Mouse (Mus musculus) forebrain, embryonic 12.5 days (tissue): ENCODE data around the gene Zfp646. TPM values are rescaled to one million over a fixed set of nuclear protein-coding genes. Genes with fewer than 3 reads are reported as not detected.
"Not testable (repeated sequence)": the region's sequence is repeated elsewhere in the genome, so short reads cannot be mapped to it uniquely, and the experiment has no call there.

ENCODE experiments used
- ATAC-seq: fragments of 200-750 bp; cut with Nextera tagmentation; 2 replicates; pipeline ENCODE4 v1.8.0; 2017; ENCODE audit warnings: moderate TSS enrichment; ENCODE audit not compliant: low FRiP score
- H3K27ac ChIP-seq: fragments of 300-500 bp; sonication (generic); 2 replicates; pipeline ENCODE4 v1.5.1; 2016; ENCODE audit warnings: mild to moderate bottlenecking
- H3K27me3 ChIP-seq: fragments of 300-500 bp; sonication (generic); 2 replicates; pipeline ENCODE4 v1.6.1; 2016; ENCODE audit warnings: mild to moderate bottlenecking
- H3K36me3 ChIP-seq: fragments of 300-500 bp; sonication (generic); replicated peaks from 2 replicates; pipeline ENCODE4 v1.6.1; 2016; ENCODE audit warnings: mild to moderate bottlenecking
- H3K4me1 ChIP-seq: fragments of 300-500 bp; sonication (generic); 2 replicates; pipeline ENCODE4 v1.6.1; 2016
- H3K4me2 ChIP-seq: fragments of 300-500 bp; sonication (generic); 2 replicates; pipeline ENCODE4 v1.6.1; 2016; ENCODE audit warnings: mild to moderate bottlenecking, moderate library complexity
- H3K4me3 ChIP-seq: fragments of 300-500 bp; sonication (generic); replicated peaks from 2 replicates; pipeline ENCODE4 v1.5.1; 2016; ENCODE audit warnings: mild to moderate bottlenecking
- H3K9ac ChIP-seq: fragments of 300-500 bp; sonication (generic); 2 replicates; pipeline ENCODE4 v1.6.1; 2016; ENCODE audit warnings: mild to moderate bottlenecking
- H3K9me3 ChIP-seq: fragments of 300-500 bp; sonication (generic); 2 replicates; pipeline ENCODE4 v1.6.1; 2016
- WGBS: fragments of 180-500 bp; shearing (Covaris S2); methylation state at CpG from one replicate; pipeline ENCODE4 v1.1.7; 2016; 5-methylcytosine and 5-hydroxymethylcytosine counted together
- polyA plus RNA-seq: library from polyadenylated mRNA; unstranded; fragments of >200 nt; fragmentation: Nextera tagmentation; extraction: Ambion mirVana; gene quantifications from 2 replicates; pipeline ENCODE4 v1.2.1, GENCODE M21; 2016

Zfp646 gene
- 22.2 and 26.6 TPM in 2 replicates for polyA plus RNA-seq

DNA sequence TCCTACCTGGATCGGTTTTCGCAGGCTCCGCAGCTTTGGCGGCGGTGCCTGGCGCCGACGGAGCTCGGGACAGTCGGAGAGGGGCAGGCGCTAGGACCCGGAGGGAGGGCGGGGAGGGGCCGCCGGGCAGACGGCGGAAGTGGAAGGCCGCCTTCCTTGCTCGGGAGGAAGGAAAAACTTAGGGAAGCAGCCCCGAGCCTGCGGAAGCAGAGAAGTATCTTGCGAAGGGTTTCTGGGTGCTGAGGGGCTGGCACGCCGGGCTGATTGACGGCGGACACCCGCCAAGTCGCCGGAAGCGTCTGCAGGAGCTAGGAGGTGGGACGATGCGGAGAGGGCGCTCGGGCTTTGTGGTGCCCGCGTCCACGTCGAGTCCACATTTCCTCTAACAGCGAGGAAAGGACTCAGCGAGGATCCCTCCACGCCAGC lies at the start of gene Zfp646:
TSS of gene Zfp646 (plus strand) at position 181 of the 426 bp plus-strand sequence.
- under 1% methylated on average over 41 of the region's 41 CpGs for WGBS
- peak; percentile 90 for ATAC-seq
- peaks cover 46% of the 10 kb centered on the region for H3K36me3 ChIP-seq

DNA sequence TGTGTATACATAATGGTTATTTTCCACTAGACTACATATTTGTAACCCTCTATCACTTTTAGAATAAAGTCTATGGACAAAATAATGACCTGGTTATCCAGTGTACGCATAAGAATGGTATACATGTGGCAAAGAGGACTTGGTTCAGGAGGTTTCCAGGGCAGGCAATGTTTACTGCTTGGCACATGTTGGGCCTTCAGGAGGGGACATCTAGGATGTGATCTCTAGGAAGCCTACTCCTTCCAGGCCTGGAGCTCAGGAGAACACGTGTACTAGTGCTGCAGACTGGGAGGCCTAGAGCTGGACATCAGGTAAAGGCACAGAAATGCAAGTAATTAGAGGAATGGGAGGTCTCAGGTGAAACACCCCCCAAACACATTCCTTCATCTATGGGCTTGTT lies 40.5 kb upstream of the Zfp646 start:
- no peak for ATAC-seq
- H3K4me3 ChIP-seq, result no peak overlapping the region
- no peak overlapping the region for H3K4me2 ChIP-seq
- no peaks in the 10 kb centered on the region for H3K9me3 ChIP-seq
- no peak overlapping the region for H3K27ac ChIP-seq
- peaks cover under 1% of the 10 kb centered on the region for H3K4me1 ChIP-seq
- H3K36me3 ChIP-seq, result no peaks in the 10 kb centered on the region
- 0 out of 2 replicates have a peak, but pooled peaks cover 5% of the 10 kb centered on the region for H3K27me3 ChIP-seq
- H3K9ac ChIP-seq, result no peak overlapping the region
- WGBS, result 83% methylated on average over 2 of the region's 2 CpGs

More for the DNA sequence above, at the start of gene Zfp646:
- Histone ChIP-seq H3K9ac (peak within 1 kb of the TSS; percentile 97), H3K4me2 (peak within 1 kb of the TSS; percentile 92), H3K4me3 (peak within 1 kb of the TSS; percentile 95), H3K9me3 (no peaks in the 10 kb centered on the region), H3K27ac (peak within 1 kb of the TSS; percentile 100), H3K27me3 (no peaks in the 10 kb centered on the region), H3K4me1 (peaks cover 26% of the 10 kb centered on the region)

DNA sequence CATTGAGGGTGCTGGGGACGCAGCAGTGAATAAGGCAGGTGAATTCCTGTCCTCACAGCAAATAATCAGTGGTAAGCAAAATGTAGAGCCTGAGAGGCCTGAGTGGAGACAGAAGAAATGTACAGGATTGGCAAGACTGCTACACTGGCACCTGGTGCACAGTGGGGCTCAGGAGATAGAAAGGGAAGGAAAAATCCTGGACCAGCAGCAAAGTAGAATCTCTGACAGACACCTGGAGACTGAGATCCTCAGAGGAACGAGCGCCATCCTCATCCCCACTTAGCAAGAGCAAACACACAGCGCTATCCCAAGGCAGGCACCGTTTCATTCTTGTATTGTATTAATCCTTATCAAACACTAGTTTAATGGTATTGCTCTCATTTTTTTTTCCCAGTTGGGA lies 38.5 kb upstream of the Zfp646 start:
- no peak overlapping the region for H3K4me2 ChIP-seq
- no peaks in the 10 kb centered on the region for H3K9me3 ChIP-seq
- no peak overlapping the region for H3K27ac ChIP-seq
- 0 out of 2 replicates have a peak, but pooled peaks cover 5% of the 10 kb centered on the region for H3K27me3 ChIP-seq
- H3K4me3 ChIP-seq, result no peak overlapping the region
- H3K9ac ChIP-seq, result no peak overlapping the region
- no peaks in the 10 kb centered on the region for H3K36me3 ChIP-seq
- no peak for ATAC-seq
- WGBS, result 95% methylated on average over 5 of the region's 5 CpGs
- H3K4me1 ChIP-seq, result peaks cover 8% of the 10 kb centered on the region

DNA sequence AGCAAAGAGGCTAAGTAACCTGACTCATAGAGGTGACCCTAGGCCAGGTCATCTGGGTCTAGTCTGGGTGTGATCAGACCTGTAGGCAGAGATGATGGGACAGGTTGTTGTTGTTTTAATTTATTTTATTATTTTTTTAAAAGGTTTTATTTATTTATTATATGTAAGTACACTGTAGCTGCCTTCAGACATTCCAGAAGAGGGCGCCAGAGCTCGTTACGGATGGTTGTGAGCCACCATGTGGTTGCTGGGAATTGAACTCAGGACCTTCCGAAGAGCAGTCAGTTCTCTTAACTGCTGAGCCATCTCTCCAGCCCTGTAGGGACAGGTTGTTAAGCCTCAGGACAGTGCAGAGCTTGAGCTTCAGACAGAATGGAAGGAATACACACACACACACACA lies 38.1 kb upstream of the Zfp646 start:
- H3K4me2 ChIP-seq, H3K9me3 ChIP-seq, H3K9ac ChIP-seq, H3K4me3 ChIP-seq, ATAC-seq, H3K27me3 ChIP-seq, H3K36me3 ChIP-seq, H3K27ac ChIP-seq: not testable (repeated sequence)
- peaks cover 11% of the 10 kb centered on the region for H3K4me1 ChIP-seq
- WGBS, result 77% methylated on average over 4 of the region's 4 CpGs

DNA sequence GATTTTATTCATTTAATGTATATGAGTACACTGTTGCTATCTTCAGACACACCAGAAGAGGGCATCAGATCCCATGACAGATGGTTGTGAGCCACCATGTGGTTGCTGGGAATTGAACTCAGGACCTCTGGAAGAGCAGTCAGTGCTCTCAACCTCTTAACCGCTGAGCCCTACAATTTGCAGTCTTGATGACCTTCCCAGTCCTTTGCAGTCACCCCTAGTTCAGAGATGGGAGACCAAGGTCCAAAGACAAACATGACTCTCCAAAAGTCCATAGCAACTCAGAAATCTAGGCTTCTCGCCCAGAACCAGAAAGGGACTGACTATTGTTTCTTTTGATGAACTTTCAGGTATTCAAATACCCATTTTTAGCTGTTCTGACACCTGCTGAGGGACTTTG lies 36.0 kb upstream of the Zfp646 start:
- H3K4me1 ChIP-seq, result peaks cover 11% of the 10 kb centered on the region
- H3K27ac ChIP-seq, H3K36me3 ChIP-seq, H3K4me3 ChIP-seq, H3K9me3 ChIP-seq, H3K4me2 ChIP-seq, H3K27me3 ChIP-seq, H3K9ac ChIP-seq, ATAC-seq: not testable (repeated sequence)
- 73% methylated on average over 2 of the region's 2 CpGs for WGBS

DNA sequence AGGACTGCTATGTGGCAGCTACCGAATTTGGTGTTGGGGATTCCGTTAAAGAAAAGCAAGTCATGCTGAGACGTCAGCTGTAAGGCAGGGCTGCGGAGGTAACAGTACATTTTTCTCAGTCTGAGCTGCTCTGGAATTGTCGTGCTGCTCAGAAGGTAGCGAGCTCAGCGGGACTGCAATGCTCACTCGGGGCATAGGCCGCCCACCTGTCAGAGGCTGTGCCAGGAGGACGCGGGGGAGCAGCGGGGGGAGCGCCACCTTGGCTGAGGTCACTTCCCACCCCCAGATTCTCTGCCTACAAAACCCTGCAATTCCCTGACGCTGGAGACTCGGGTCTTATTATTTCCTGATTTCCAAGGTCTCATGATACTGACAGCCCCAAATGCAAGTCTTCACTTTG lies 35.1 kb upstream of the Zfp646 start:
- peak; percentile 13; the same call in 1 of the 2 replicates for ATAC-seq
- peak overlapping the region; percentile 63 for H3K9ac ChIP-seq
- 0 out of 2 replicates have a peak, but pooled peaks cover 5% of the 10 kb centered on the region for H3K27me3 ChIP-seq
- H3K36me3 ChIP-seq, result no peaks in the 10 kb centered on the region
- H3K4me3 ChIP-seq, result peak overlapping the region; percentile 61
- H3K27ac ChIP-seq, result peak overlapping the region; percentile 91
- H3K4me1 ChIP-seq, result peaks cover 11% of the 10 kb centered on the region
- 3% methylated on average over 15 of the region's 15 CpGs for WGBS
- H3K4me2 ChIP-seq, result peak overlapping the region; percentile 99
- H3K9me3 ChIP-seq, result no peaks in the 10 kb centered on the region

GRCm38 (mm10) chr7:127841340-127842000 lies 34.6 kb upstream of the Zfp646 start:
- Histone ChIP-seq H3K27me3 (0 out of 2 replicates have a peak, but pooled peaks cover 5% of the 10 kb centered on the region), H3K9ac (peak overlapping the region; percentile 63)
- peak; percentile 95 for ATAC-seq

DNA sequence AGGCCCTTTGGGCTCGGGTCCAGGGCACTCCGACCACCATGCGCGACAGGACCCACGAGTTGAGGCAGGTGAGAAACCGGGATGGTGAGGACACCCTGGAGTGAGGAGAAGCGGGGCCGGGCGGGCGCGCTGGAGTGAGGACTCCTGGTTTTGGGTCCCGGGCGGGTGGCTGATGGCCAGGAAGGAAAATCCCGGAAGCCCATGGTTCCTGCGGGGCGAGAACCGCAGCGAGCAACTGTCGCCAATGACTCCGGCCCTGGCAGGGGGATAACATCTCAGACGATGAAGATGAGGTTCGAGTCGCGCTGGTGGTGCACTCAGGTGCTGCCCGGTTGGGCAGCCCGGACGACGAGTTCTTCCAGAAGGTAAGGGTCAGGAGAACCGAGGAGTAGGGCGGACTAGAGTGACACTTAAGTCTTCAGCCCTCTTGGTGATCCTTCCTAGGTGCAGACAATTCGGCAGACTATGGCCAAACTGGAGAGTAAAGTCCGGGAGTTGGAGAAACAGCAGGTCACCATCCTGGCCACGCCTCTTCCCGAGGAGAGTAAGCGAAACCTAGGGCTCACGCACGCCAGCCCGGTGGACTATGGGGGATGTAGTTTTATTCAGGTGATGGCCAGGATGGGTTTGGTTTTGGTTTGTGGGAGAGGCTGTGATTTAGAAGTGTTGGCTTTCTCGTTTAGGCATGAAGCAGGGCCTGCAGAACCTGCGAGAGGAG lies 33.9 kb upstream of the Zfp646 start:
- H3K9me3 ChIP-seq, result no peaks in the 10 kb centered on the region
- peak overlapping the region; percentile 99 for H3K4me2 ChIP-seq
- peak overlapping the region; percentile 61 for H3K4me3 ChIP-seq
- peak overlapping the region; percentile 63 for H3K9ac ChIP-seq
- ATAC-seq, result peak; percentile 69
- peaks cover 11% of the 10 kb centered on the region for H3K4me1 ChIP-seq
- H3K36me3 ChIP-seq, result 0 out of 2 replicates have a peak, but pooled peaks cover 4% of the 10 kb centered on the region
- WGBS, result under 1% methylated on average over 40 of the region's 40 CpGs
- H3K27me3 ChIP-seq, result 0 out of 2 replicates have a peak, but pooled peaks cover 5% of the 10 kb centered on the region
- H3K27ac ChIP-seq, result peak overlapping the region; percentile 91

More at GRCm38 (mm10) chr7:127841340-127842000, 34.6 kb upstream of the Zfp646 start:
- Histone ChIP-seq H3K4me1 (peaks cover 11% of the 10 kb centered on the region), H3K4me2 (peak overlapping the region; percentile 99), H3K36me3 (no peaks in the 10 kb centered on the region), H3K27ac (peak overlapping the region; percentile 91), H3K9me3 (no peaks in the 10 kb centered on the region), H3K4me3 (peak overlapping the region; percentile 61)
- WGBS, result under 1% methylated on average over 45 of the region's 46 CpGs

DNA sequence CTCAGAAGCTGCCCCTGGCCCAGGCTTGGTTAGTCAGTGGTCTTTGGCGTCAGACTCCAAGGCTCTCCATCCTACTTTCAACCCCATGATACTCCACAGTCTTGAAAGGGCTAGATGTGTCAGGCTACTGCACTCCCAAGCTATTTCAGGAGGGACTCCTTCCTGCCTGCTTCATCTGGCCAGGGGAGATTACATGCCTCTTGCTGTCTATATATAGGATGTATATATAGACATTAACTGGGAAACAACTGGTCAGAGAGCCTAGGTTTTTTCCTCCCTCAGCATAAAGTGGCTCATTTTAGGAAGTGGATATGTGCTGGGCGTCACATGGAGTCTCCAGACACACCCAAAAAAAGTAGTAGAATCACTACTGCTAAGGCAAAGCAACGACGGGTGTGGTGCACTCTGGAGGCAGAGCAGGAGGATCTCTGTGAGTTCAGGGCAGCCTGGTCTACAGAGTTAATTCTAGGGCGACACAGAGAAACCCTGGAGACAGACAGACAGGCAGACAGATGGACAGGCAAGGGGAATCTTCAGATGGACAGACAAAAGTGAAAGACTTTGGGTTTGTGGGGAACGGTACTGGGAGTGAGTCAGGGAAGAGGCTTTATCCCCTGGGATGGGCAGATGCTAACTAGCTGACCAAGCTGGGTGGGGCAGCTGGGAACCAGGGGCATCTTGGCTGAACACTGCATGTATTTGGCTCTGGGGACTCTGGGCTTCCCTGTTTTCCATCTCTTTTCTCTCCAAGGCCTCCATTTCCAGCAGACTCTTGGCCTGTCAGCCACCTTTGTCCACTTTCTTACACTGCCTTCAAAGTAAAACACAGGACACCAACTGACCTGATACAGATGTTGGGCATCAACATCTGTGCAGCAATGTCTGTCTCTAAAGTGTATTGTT lies 25.8 kb upstream of the Zfp646 start:
- H3K27ac ChIP-seq, result no peak overlapping the region
- H3K27me3 ChIP-seq, result no peaks in the 10 kb centered on the region
- no peaks in the 10 kb centered on the region for H3K4me1 ChIP-seq
- H3K4me3 ChIP-seq, result no peak overlapping the region
- WGBS, result 71% methylated on average over 6 of the region's 6 CpGs
- ATAC-seq, result no peak
- H3K9ac ChIP-seq, result no peak overlapping the region
- 0 out of 2 replicates have a peak, but pooled peaks cover 5% of the 10 kb centered on the region for H3K36me3 ChIP-seq
- no peak overlapping the region for H3K4me2 ChIP-seq
- no peaks in the 10 kb centered on the region for H3K9me3 ChIP-seq

GRCm38 (mm10) chr7:127850906-127851305 lies 25.1 kb upstream of the Zfp646 start:
- H3K36me3 ChIP-seq, result 0 out of 2 replicates have a peak, but pooled peaks cover 5% of the 10 kb centered on the region
- H3K4me2 ChIP-seq, result no peak overlapping the region
- no peak overlapping the region for H3K27ac ChIP-seq
- H3K27me3 ChIP-seq, result no peaks in the 10 kb centered on the region
- 75% methylated on average over 5 of the region's 5 CpGs for WGBS
- H3K4me1 ChIP-seq, result no peaks in the 10 kb centered on the region
- no peak overlapping the region for H3K4me3 ChIP-seq
- no peak for ATAC-seq
- no peak overlapping the region for H3K9ac ChIP-seq
- H3K9me3 ChIP-seq, result no peaks in the 10 kb centered on the region

DNA sequence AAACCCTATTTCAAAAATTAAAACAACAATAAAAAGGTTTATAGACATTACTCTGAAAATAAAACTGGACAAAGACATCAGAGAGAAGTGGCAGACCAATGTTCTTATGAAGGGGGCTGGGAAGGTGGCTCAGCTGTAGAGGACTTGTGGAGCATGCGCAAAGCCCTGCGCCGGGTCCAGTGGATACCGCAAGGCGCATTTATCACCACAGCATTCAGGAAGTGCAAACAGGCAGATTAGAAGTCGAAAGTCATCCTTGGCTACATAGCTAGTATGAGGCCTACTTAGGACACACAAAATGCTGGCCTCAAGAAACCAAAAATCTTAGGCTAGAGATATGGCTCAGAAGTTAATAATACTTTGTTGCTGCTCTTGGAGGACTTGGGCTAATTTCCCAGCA lies 17.8 kb upstream of the Zfp646 start:
- Histone ChIP-seq H3K4me1 (no peaks in the 10 kb centered on the region), H3K27me3 (no peaks in the 10 kb centered on the region), H3K9me3 (no peaks in the 10 kb centered on the region), H3K9ac (no peak overlapping the region), H3K4me3 (no peak overlapping the region), H3K36me3 (no peaks in the 10 kb centered on the region; the same call in none of the 2 replicates), H3K4me2 (no peak overlapping the region), H3K27ac (no peak overlapping the region)
- 91% methylated on average over 6 of the region's 6 CpGs for WGBS
- ATAC-seq, result no peak

DNA sequence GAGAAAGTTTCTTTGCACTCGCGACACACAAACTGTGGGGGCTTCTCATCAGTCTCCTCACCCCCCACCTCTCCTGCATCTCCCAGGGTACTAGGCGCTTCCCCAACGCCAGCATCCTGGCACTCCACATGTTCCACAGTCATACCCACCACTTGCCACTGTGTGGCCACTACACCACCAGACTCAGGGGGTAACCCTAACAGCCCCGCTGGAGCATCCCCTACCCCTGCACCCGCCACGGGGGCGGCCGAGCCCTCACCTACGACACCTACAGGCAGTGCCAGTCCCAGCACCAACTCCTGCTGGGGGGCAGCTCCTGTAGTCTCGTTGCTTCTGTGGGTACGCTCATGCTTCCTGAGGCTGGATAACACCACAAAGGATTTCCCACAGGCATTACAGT lies 9.6 kb upstream of the Zfp646 start:
- H3K9ac ChIP-seq, result no peak overlapping the region
- 97% methylated on average over 12 of the region's 12 CpGs for WGBS
- no peak overlapping the region for H3K27ac ChIP-seq
- H3K36me3 ChIP-seq, result peaks cover 57% of the 10 kb centered on the region
- no peak overlapping the region for H3K4me2 ChIP-seq
- no peaks in the 10 kb centered on the region for H3K9me3 ChIP-seq
- no peak for ATAC-seq
- no peaks in the 10 kb centered on the region for H3K4me1 ChIP-seq
- H3K4me3 ChIP-seq, result no peak overlapping the region
- no peaks in the 10 kb centered on the region for H3K27me3 ChIP-seq
